Mouse (Mus musculus) spleen, postnatal 10 days (tissue): ENCODE results near the gene Vmn1r4.

Experiments
- DNase-seq, 2 experiments: peaks; one replicate each; pipeline ENCODE4 v3.0.0; 2021 to 2022; ENCODE audit warnings: low spot score in 2 of 2

Vmn1r4 gene

DNA sequence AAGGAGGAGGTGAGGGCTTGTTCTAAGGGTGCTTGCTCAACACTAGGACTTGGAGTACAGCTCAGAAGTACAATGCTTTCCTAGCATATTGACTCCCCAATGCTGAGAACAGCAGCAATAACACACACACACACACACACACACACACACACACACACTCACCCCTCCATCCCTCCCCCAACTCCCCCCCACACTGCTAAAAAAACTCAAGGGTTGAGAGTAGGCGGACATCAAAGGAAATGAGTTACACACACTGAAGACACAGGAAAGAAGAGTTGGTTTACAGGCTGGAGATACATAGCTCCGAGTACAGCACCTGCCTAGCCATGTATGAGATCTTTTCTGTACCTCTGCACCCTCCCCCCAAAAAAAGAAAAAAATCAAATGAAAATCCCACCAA lies 7.5 kb upstream of the Vmn1r4 start:
- peak in 1 of 2 experiments; percentile 15 for DNase-seq

DNA sequence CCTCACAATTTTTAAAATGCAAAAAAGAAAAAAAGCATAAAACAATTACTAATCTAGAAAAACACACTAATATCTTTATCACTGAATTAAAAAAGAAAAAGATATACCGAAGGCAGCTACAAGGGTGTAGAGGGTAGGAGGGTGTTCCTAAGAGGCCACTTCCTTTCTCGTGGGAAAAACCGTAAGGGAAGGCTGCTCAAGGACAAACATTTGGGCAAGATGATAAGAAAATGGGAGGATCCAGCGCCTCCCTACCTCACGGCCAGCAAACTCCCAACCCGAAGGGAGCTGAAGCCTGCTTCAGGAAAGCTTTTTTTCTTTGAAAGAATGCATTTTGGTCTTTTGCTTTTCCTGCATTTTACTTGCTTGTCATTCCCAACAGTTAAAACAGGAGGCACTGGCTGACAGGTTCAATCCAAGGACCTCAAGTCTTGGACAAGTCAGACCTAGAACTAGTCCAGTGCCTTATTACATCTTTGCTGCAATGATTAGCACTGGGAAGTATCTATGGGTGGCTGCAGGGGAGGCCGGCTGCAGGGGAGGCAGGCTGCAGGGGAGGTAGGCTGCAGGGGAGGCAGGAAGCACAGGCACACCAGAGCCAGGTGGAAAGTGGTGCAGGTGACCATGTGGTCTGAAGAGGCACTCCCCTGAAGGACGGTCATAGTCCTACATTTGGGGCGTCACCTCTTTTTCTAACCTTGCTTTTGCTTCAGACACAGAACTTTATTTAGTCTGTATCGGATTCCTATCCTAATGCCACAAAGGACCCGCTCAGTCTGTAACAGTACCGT lies 6.0 kb upstream of the Vmn1r4 start:
- peak; percentile 52 to 55 for DNase-seq

DNA sequence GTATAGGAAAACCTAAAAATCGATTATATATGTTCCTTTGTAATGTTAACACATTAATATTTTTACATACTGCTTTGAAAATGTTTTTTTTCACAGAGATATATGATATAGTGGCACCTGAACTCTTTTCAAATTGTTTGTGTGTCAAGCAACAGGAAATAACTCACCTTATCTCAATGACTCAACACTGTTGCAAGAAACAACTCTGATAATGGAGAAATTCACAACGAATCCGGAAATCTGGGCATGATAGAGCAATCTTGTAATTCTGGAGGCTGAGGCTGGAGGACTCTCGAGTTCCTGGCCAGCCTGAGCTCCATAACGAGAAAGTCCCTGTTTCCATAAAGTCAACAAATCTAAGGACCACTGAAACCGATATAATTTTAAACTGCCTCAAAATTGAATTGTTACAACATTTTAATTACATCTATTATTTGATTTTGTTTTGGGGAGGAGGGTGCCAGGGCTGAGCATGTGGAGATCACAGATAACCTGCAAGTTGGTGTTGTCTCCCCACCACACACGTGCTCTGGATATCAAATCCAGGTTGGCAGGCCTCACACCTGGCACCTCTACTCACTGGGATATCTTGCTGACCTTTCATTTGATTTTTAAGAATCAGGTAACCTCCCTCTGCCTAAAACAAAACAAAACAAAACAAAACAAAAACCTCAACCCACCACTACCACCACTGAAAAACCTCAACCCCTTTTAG lies 4.3 kb upstream of the Vmn1r4 start:
- peak; percentile 21 to 27 for DNase-seq

DNA sequence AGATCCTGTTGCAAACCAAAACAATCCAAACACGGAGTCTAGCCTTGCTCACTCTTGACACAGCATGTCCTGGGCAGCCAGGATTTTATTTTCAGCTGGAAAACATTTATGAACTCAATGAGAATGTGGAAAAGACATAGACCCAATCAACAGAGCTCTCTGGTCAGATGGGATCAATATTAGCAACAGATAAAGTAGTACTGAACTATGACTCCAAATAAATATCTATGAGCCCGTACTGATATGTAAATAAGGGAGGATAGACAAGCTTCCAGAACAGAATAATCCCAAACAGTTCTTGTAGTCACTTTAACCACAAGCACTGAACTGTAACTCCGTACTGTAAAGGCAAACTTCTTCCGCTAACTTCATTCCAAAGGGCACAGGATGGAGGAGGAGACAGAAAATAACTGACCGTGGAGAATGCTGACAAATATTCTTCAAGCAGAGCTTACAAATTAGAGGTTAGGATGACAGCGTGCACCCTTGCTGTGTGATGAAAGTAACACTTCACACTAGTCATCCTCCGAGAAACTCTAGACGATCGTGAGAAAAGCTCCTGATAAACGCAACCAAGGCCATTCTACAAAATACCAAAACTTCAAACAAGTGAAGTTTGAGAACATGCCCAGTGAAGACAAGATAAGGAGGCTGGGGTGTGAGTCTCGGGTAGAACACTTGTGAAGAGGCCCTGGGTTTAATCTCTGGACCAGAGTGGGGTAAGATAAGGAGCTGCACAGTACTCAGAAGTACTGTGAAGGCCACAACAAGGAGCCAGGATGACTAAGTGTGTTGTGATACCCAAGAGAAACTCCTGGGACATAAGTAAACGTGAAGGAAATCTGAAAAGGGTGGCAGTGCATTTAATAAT lies 3.4 kb upstream of the Vmn1r4 start:
- peak; percentile 25 to 43 for DNase-seq

DNA sequence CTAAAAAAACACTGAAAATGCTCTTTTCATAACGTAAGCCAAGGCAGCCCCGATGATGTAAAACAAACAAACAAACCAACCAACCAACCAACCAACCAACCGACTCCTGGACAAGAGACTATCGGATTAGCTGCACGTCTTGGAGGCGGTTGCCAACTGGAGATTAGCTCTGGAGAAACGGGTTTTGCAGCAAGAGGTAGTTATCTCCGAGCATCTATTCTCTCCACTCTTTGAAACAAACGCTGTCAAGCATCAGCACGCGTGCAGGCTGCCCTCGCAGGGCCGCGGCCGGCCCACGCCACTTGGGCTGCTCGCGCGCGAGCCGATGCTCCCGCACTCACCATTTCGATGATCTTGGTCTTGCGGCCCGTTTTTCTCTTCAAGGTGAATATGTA lies 487 bp upstream of the Vmn1r4 start:
- DNase-seq, result peak in 1 of 2 experiments; percentile 62

DNA sequence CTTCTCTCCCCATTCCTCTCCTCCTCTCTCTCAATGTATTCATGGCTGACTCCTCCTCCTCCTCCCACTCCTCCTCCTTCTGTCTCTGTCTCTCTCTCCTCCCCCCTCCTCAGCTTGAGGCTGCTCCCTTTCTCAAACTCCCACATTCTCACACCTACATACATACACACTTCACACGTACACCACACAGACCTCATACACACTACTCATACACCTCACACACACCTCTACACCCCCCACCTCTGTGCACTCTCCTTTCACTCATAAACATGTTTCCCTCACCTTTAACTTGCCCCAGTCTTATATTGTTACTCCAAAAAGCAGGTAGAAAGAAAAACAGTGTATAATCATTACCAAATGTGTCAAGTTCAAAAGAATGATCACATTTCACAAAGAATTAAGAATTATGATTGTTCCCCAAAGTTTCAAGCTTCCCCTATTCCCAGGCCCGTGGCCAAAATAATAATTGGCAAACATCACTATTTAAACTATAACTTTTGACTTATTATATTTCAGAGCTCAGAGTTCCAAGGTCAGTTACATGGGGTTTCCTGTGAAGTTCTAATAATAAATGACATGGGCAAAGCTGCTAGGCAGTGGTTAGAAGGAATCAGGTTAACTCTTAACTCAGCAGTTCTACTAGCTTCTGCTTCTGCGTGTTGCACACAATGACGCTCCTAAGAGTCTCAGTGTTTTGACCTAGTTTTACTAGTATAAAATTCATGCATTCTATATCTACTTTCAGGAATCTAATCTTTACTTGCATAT lies 8.0 kb downstream of the Vmn1r4 start:
- no peak for DNase-seq

DNA sequence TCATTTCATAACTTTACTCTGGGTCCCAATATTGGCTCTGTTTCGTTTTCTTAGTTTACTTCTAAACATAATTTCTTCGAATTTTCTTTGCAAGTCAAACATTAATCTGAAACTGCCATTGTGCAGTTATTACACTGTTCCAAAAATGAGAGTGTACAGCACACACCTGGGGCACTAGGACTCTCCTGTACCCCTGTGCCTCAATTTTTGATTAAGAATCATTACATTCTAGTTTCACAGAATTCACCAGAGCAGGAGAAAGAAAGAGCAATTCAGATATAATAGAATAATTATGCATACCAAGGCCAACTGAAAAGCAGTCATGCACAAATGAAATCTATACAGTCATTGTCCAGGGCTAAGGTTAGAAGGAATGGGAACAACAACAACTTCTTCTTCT lies 8.6 kb downstream of the Vmn1r4 start:
- no peak for DNase-seq

DNA sequence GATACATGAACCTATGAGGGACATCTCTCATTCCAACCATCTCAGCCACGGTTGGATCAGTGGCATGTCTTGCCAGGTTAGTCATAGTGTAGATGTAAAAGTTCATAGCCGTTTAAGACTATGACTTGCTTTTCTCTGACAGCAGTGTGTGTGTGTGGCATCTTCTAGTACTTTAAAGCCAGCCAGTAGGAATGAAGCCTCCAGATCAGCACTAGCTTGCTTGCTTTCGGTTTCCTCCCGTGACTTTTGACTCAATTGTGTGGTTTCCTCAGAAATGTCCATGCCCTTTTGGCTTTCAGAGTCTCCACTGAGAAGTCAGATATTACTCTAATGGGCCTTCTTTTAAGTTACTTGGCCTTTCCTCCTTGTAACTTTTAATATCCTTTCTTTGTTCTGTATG lies 10.6 kb downstream of the Vmn1r4 start:
- no peak for DNase-seq

DNA sequence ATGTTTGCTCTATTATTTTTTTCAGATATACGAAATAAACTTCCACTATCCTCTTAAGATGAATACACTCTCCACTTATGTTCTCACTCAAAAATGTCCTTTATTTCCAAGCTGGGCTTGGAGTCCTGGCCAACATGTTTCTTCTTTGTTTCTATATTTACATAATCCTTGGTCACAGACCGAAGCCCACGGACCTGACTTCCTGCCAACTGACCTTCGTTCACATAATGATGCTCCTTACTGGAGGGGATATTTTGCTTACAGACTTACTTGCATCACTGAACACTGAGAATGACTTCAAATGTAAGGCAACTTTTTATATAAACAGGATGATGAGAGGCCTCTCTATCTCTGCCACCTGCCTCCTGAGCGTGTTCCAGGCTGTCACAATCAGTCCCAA lies 32.6 kb downstream of the Vmn1r4 start:
- no peak for DNase-seq

DNA sequence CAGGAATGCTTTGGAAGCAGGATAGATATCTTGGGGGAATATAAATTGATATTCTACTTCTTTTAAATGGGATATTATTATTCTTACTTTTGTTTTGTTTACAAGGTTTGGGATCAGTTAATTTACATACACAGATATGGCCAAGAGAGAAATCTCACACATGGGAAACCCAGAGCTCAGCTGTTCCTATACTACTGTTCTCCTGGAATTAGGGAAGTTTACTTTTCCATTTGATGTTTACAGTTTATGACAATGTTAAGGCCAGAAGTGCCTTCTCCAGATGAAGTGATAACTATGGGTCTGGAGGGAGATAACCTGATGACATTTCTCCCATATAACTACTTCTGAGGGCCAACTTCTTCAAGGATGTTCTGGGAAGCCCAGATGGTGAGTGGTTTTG lies 46.2 kb downstream of the Vmn1r4 start, which contains the start of gene Vmn1r5:
TSS of gene Vmn1r5 (plus strand) at position 301 of the 400 bp plus-strand sequence.
- DNase-seq, result no peak

DNA sequence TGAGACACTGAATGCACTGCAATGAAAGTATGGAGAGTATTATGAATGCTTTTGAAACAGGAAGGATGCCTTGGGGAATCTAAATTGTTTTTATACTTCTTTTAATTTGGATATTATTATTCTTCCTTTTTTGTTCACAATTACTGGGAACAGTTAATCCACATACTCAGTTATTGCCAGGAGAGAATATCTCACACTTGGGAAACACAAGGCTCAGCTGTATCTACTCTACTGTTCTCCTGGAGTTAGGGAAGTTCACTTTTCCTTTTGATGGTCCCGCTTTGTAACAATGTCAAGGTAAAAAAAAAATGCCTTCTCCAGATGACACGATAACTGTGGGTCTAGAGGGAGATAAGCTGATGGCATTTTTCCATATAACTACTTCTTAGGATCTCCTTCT lies 73.1 kb downstream of the Vmn1r4 start, which contains the start of gene Vmn1r6:
TSS of gene Vmn1r6 (plus strand) at position 301 of the 400 bp plus-strand sequence.
- DNase-seq, result no peak
